Mouse (Mus musculus): ENCODE data around the gene Rab6a. TPM values are rescaled to one million over a fixed set of nuclear protein-coding genes. Genes with fewer than 3 reads are reported as not detected.
A peak's percentile ranks its signal among the peaks of the same experiment; 100 is the strongest.

Gene Rab6a
- polyA plus RNA-seq, 1 experiment from 2014 or later, result 39.1 TPM

DNA sequence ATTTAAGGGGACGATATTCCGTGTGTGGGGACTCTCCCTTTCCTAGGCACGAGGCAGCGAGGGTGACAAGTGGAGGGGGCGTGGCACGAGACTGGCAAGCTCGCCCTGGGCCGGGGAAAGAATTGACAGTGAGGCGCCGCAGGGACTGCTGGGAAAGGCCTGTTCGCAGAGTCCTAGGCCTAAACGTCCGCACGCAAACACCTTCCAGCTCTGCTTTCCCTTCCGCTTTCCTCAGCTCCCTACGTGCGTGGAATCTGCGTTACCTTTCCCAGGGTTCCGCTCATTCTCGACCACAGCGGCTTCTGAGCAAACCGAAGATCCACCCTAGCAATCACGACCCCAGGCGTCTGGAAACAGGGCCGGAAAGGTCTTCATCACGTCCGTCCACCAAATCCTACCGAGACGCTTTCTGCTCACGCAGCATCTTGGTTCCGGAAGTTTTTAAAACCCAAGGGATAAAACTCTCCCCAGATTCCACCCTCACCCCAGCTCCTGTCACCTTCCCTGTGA, 24.4 kb upstream of the Rab6a start:
- Histone ChIP-seq H3K4me2 (peak overlapping the region; percentile 76), H3K27ac (replicated peaks) (peak overlapping the region; percentile 83), H3K9me3 (replicated peaks) (no peaks in the 10 kb centered on the region), H3K9ac (peak overlapping the region; percentile 77), H3K27me3 (no peaks in the 10 kb centered on the region), H3K4me1 (replicated peaks) (peaks cover 27% of the 10 kb centered on the region), H3K4me3 (replicated peaks) (peak overlapping the region; percentile 75), H3K36me3 (replicated peaks) (no peaks in the 10 kb centered on the region)
- under 1% methylated on average over 31 of the region's 31 CpGs for WGBS (ENCODE audit: insufficient replicate concordance)
- ATAC-seq (ENCODE audit: insufficient read depth), result peak; percentile 95

DNA sequence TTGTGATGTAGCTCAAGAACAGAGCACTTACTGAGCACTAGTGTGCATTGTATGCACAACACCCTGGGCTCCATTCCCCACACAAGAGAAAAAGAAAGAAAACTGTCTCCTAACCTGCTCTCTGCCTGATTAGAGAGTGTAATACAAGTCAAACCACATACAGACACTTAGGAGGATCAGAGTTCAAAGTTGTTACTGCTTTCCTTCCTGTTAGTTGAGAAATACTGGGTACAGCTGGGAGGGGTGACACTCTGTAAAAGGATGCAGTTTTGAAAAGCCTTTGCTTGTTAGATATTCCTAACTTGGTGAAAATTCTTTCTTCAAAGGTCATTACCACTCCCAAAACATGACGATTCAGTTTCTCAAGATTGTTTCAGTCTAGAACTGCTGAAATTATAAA, 17.4 kb upstream of the Rab6a start:
- H3K4me3 ChIP-seq (replicated peaks), result no peak overlapping the region
- no peaks in the 10 kb centered on the region for H3K27me3 ChIP-seq
- H3K9me3 ChIP-seq (replicated peaks), result no peaks in the 10 kb centered on the region
- no peaks in the 10 kb centered on the region for H3K36me3 ChIP-seq (replicated peaks)
- ATAC-seq (ENCODE audit: insufficient read depth), result no peak
- peaks cover 14% of the 10 kb centered on the region; the same call in 1 of the 2 replicates for H3K4me1 ChIP-seq (replicated peaks)
- H3K27ac ChIP-seq (replicated peaks), result peak overlapping the region; percentile 42
- peak overlapping the region; percentile 8; the same call in 1 of the 2 replicates for H3K4me2 ChIP-seq
- WGBS (ENCODE audit: insufficient replicate concordance), result 63% methylated on average over 1 of the region's 1 CpGs
- H3K9ac ChIP-seq, result no peak overlapping the region

DNA sequence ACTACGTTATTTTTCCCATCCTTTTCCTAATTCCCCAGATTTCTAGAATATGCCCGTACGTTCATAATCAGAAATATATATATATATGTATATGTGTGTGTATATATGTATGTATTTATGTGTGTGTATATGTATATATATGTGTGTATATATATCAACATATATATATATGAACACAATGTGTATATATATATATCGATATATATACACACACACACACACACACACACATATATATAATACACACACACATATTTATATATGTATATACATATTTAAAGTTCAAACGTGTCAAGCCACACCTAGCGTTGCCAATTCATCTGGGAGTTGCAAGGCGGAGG, 16.7 kb upstream of the Rab6a start:
- H3K27me3 ChIP-seq, result no peaks in the 10 kb centered on the region
- H3K36me3 ChIP-seq (replicated peaks), result no peaks in the 10 kb centered on the region
- H3K4me1 ChIP-seq (replicated peaks), result peaks cover 14% of the 10 kb centered on the region; the same call in 1 of the 2 replicates
- no peak for ATAC-seq (ENCODE audit: insufficient read depth)
- peak overlapping the region; percentile 62 for H3K9ac ChIP-seq
- H3K4me3 ChIP-seq (replicated peaks), result peak overlapping the region; percentile 66
- peak overlapping the region; percentile 83 for H3K27ac ChIP-seq (replicated peaks)
- peak overlapping the region; percentile 73 for H3K4me2 ChIP-seq
- WGBS (ENCODE audit: insufficient replicate concordance), result 39% methylated on average over 7 of the region's 7 CpGs
- no peaks in the 10 kb centered on the region for H3K9me3 ChIP-seq (replicated peaks)

DNA sequence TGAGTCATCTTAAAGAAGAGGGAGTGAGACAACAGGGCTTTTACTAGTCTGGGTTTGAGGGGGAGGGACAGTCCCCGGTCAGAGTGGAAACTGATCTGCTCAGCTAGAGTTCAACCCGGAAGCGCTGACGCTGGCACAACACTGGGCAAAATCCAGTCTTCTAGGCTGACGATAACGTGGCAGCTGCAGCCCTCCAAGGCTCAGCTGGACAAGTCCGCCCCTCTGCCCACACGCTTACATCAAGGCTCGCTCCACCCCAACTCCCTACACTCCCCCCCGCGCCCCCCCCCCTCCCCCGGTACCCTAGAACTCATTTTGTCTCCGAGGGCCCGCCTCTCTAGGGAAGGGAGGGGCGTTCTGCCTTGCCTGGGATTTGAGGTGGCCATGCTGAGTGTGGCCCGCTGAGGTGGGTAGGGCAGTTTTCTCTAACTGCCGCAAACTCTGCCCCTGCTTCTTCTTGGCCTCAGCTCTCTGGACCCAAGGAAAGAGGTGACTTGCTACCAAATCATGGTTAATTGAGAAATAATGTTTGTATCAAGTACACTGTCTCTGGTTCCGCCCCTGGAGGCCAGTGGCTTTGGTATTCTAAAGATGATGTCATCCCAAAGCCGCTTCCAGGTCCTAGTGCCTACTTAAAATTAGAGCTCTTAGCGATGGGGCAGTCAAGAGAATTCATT, 16.2 kb upstream of the Rab6a start:
- H3K9me3 ChIP-seq (replicated peaks), result no peaks in the 10 kb centered on the region
- 0% methylated on average over 20 of the region's 20 CpGs for WGBS (ENCODE audit: insufficient replicate concordance)
- peak; percentile 91 for ATAC-seq (ENCODE audit: insufficient read depth)

DNA sequence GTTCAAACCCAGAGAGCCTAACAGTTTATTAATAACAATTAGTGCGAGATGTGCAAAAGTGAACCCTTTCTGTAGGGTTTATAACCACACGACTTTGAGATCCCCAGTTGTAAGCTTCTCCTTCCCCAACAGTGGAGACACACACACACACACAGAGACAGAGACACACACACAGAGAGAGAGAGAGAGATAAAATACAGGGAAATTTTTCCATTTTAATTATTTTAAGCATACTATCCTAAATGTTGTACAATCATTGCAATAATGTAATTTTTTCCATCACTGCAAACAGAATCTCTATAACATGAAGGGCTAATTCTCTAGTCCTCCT, 15.7 kb upstream of the Rab6a start:
- Histone ChIP-seq H3K4me2 (peak overlapping the region; percentile 73), H3K9me3 (replicated peaks) (no peaks in the 10 kb centered on the region), H3K4me1 (replicated peaks) (peaks cover 14% of the 10 kb centered on the region; the same call in 1 of the 2 replicates), H3K4me3 (replicated peaks) (peak overlapping the region; percentile 66), H3K27me3 (no peaks in the 10 kb centered on the region), H3K27ac (replicated peaks) (peak overlapping the region; percentile 83), H3K9ac (peak overlapping the region; percentile 62), H3K36me3 (replicated peaks) (no peaks in the 10 kb centered on the region)
- 8% methylated on average over 2 of the region's 2 CpGs for WGBS (ENCODE audit: insufficient replicate concordance)
- ATAC-seq (ENCODE audit: insufficient read depth), result 0 out of 2 replicates have a peak, but pooled peaks have one; percentile 1

More for the DNA sequence above, 16.2 kb upstream of the Rab6a start:
- peak overlapping the region; percentile 73 for H3K4me2 ChIP-seq
- H3K4me3 ChIP-seq (replicated peaks), result peak overlapping the region; percentile 66
- no peaks in the 10 kb centered on the region for H3K27me3 ChIP-seq
- H3K4me1 ChIP-seq (replicated peaks), result peaks cover 14% of the 10 kb centered on the region; the same call in 1 of the 2 replicates
- peak overlapping the region; percentile 83 for H3K27ac ChIP-seq (replicated peaks)
- H3K36me3 ChIP-seq (replicated peaks), result no peaks in the 10 kb centered on the region
- peak overlapping the region; percentile 62 for H3K9ac ChIP-seq

DNA sequence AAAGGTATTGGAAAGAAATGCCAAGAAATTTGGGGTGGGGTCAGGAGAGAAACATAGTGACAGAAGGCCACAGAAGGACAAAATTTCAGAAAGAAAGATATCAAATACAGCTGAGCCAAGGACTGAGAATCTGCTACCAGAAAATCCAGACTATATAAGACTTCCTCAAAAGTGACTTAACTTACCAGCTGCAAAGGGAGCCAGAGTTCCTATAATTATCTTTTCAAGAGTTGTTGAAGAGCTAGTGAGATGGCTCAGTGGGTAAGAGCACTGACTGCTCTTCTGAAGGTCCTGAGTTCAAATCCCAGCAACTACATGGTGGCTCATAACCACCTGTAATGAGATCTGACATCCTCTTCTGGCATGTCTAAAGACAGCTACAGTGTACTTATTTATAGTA, 13.9 kb upstream of the Rab6a start:
- no peaks in the 10 kb centered on the region for H3K9me3 ChIP-seq (replicated peaks)
- H3K27me3 ChIP-seq, result no peaks in the 10 kb centered on the region
- ATAC-seq (ENCODE audit: insufficient read depth), result no peak
- no peak overlapping the region for H3K27ac ChIP-seq (replicated peaks)
- no peak overlapping the region for H3K4me2 ChIP-seq
- H3K9ac ChIP-seq, result no peak overlapping the region
- peaks cover 14% of the 10 kb centered on the region; the same call in 1 of the 2 replicates for H3K4me1 ChIP-seq (replicated peaks)
- H3K4me3 ChIP-seq (replicated peaks), result no peak overlapping the region
- no peaks in the 10 kb centered on the region for H3K36me3 ChIP-seq (replicated peaks)

DNA sequence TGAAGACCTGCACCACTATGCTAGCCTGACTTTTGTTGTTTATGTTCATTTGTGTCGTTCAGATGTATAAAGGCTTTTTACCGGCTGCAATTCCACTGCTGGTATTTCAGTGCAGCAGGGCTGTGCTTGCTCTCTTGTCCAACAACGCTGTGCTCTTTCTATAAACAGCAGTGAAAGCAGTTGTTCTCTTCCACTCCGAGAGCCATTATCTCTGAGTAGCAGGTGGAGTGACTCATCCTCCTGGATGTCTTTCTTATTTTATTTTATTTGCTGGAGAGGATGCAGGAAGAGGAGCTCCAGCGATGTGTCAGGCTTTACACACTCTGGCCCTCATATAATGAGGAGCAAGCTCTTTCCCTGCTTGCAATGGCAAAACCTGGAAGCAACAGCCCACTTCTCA, 7.0 kb upstream of the Rab6a start:
- H3K27ac ChIP-seq (replicated peaks), result no peak overlapping the region
- 43% methylated on average over 5 of the region's 5 CpGs for WGBS (ENCODE audit: insufficient replicate concordance)
- ATAC-seq (ENCODE audit: insufficient read depth), result no peak

DNA sequence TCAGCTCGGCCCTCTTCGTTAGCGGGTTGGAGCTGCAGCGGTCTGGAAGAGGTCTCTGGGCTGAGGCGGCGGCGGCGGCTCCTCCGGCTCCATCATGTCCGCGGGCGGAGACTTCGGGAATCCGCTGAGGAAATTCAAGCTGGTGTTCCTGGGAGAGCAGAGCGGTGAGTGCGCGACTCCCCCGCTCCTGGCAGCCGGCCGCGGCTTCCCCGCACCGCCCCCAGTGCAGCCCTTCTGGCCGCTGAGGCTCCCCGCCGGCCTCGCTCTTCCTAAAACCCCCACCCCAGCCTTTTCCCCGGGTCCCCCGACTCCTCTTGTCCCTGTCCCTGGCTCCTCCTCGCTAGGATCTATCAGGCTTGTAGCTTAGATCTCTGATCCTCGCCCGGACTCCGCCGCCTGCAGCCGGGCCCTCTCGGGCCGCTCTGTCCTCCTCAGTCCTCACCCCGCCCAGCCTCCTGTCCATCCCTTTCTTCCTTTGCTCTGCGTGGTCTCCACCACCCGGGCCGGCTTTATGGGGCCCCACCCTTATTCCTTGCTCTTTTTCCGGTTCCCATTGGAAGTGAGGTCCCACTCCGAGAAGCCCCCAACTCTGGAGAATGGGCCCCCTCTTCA, 1.0 kb downstream of the Rab6a start, which contains the start of gene Mrpl48:
Mrpl48 (minus strand) TSS at position 172 of the 612 bp plus-strand sequence.
- Histone ChIP-seq H3K36me3 (replicated peaks) (no peaks in the 10 kb centered on the region), H3K9ac (peak within 1 kb of the TSS; percentile 100), H3K9me3 (replicated peaks) (no peaks in the 10 kb centered on the region), H3K4me3 (replicated peaks) (peak within 1 kb of the TSS; percentile 96), H3K4me1 (replicated peaks) (peaks cover 24% of the 10 kb centered on the region), H3K27ac (replicated peaks) (peak within 1 kb of the TSS; percentile 100), H3K27me3 (peaks cover 5% of the 10 kb centered on the region; the same call in 1 of the 2 replicates), H3K4me2 (peak within 1 kb of the TSS; percentile 83)
- peak; percentile 17; the same call in 1 of the 2 replicates for ATAC-seq (ENCODE audit: insufficient read depth)
- WGBS (ENCODE audit: insufficient replicate concordance), result under 1% methylated on average over 41 of the region's 43 CpGs

More for the DNA sequence above, 7.0 kb upstream of the Rab6a start:
- Histone ChIP-seq H3K9ac (no peak overlapping the region), H3K4me3 (replicated peaks) (no peak overlapping the region), H3K27me3 (peaks cover 9% of the 10 kb centered on the region; the same call in 1 of the 2 replicates), H3K36me3 (replicated peaks) (no peaks in the 10 kb centered on the region), H3K9me3 (replicated peaks) (no peaks in the 10 kb centered on the region), H3K4me1 (replicated peaks) (no peaks in the 10 kb centered on the region), H3K4me2 (no peak overlapping the region)

DNA sequence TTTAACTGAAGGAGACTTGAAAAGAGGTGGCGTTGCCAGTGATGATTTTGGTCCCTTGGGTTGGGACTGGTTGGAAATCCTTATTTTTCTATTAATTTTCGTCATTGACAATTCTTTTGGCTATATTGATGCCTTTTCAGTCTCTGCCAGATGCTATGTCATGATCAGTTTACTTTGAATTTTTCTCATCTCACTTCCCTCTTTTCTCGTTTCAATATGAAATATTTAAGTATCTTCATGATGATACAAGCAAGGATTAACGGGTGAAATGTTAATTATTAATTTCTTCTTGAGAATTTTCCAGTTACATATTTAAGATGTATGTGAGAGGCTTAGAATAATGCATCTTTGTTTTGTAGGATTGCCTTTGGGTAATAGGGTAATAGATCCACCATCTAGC, 1.7 kb downstream of the Rab6a start:
- Histone ChIP-seq H3K36me3 (replicated peaks) (no peaks in the 10 kb centered on the region), H3K4me1 (replicated peaks) (peaks cover 27% of the 10 kb centered on the region), H3K9ac (peak overlapping the region; percentile 100), H3K9me3 (replicated peaks) (no peaks in the 10 kb centered on the region), H3K27me3 (no peaks in the 10 kb centered on the region), H3K4me2 (peak overlapping the region; percentile 83), H3K27ac (replicated peaks) (peak overlapping the region; percentile 100), H3K4me3 (replicated peaks) (peak overlapping the region; percentile 96)
- no peak for ATAC-seq (ENCODE audit: insufficient read depth)
- 12% methylated on average over 4 of the region's 4 CpGs for WGBS (ENCODE audit: insufficient replicate concordance)

DNA sequence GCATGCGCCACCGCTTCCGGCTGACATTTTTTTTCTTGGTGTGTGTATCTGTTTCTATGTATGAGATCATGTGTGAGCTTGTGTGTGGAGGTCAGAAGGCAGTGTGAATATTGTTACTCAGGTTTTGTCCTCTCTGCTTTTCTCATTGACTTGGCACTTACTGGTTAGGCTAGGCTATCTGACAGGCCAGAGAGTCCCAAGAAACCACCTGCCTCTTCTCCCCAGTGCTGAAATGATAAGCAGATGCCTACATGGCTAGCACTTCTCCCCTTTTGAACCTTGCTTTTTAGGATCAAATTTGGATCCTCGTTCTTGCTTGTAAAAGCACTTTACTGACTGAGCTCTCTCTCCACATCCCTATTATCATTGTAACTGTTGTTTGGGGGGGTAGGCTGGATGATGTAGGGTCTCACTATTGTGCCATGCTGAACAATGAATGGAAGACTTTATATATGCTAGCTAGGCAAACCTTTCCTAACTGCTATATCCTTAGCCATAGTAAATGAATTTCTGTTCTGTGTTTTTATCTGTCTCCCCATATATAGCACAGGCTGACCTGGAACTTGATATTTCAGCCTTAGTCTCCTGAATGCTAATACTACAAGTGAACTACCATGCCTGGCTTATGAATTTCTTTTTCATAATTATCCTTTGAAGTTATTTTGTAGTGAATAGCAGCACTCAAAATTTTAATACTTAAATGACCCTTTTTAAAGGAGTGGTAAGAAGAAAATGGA, 9.1 kb downstream of the Rab6a start:
- peak overlapping the region; percentile 33 for H3K4me2 ChIP-seq
- peaks cover 44% of the 10 kb centered on the region for H3K4me1 ChIP-seq (replicated peaks)
- no peaks in the 10 kb centered on the region for H3K27me3 ChIP-seq
- no peak overlapping the region for H3K4me3 ChIP-seq (replicated peaks)
- H3K9ac ChIP-seq, result no peak overlapping the region
- peaks cover 7% of the 10 kb centered on the region; the same call in 1 of the 2 replicates for H3K36me3 ChIP-seq (replicated peaks)
- ATAC-seq (ENCODE audit: insufficient read depth), result peak; percentile 81
- H3K27ac ChIP-seq (replicated peaks), result peak overlapping the region; percentile 48
- WGBS (ENCODE audit: insufficient replicate concordance), result 67% methylated on average over 4 of the region's 4 CpGs
- no peaks in the 10 kb centered on the region for H3K9me3 ChIP-seq (replicated peaks)

DNA sequence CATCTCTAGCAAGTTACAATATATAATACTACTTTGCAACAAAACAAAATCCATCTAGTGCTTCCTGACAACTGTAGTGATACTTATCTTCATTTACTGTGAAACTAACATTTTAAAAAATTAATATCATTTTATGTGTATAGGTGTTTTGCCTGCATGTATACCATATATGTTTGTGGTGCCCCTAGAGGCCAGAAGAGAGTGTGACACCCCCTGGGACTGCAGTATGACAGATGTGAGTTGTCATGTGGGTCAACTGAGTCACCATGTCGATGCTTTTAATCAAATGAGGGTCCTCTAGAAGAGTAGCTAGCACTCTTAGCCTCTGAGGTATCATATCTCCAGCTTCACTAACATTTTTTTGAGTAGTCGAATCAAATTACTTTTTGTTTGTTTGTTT, 15.1 kb downstream of the Rab6a start:
- 54% methylated on average over 2 of the region's 2 CpGs for WGBS (ENCODE audit: insufficient replicate concordance)
- Histone ChIP-seq H3K4me2 (no peak overlapping the region), H3K27me3 (no peaks in the 10 kb centered on the region), H3K27ac (replicated peaks) (no peak overlapping the region), H3K36me3 (replicated peaks) (peaks cover 9% of the 10 kb centered on the region), H3K4me1 (replicated peaks) (peaks cover 22% of the 10 kb centered on the region), H3K4me3 (replicated peaks) (no peak overlapping the region), H3K9me3 (replicated peaks) (no peaks in the 10 kb centered on the region), H3K9ac (no peak overlapping the region)
- ATAC-seq (ENCODE audit: insufficient read depth), result no peak
